Mouse (Mus musculus) telencephalon, adult 2 months (tissue): ENCODE results near the gene Tmem81.

Experiments
- DNase-seq: peaks from one replicate; pipeline ENCODE4 v3.0.0-alpha.2; 2011; ENCODE audit warnings: low read depth, low spot score

Gene Tmem81

DNA sequence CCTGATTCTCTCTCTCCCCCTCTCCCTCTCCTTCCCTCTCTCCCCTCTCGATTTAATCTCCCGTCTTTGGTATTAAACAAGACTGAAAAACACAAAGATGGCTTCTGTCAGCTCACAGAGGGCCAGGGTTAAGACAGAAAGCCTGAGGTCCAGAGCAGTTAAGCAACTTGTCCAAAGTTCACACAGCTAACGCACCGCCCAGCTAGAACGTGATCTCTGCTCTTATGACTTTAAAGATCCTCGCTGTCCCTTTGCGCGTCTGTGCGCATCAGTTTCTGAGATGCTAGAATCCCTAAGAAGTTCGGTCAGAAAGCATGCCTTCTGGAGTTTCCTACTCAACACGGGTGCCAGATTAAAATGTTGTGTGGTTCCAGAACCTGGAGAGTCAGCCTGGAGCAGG is 13.7 kb downstream of the Tmem81 start:
- DNase-seq = no peak

DNA sequence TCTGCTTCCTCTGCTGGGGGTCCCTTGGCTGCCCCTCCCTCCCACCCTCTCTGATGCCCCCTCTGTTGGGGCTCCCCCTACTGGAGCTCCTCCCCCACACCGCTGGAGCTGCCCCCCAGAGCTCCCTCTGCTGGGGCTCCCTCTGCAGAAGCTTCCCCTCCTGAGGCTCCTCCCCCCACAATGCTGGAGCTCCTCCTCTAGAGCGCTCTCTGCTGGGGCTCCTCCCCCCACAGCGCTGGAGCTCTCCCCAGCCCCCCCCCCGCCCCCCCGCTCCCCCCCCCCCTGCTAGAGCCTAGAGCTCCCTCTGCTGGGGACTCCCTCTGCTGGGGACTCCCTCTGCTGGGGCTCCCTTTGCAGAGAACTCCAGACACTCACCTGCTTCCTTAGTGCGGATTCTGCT is 14.7 kb downstream of the Tmem81 start:
- DNase-seq = no peak

DNA sequence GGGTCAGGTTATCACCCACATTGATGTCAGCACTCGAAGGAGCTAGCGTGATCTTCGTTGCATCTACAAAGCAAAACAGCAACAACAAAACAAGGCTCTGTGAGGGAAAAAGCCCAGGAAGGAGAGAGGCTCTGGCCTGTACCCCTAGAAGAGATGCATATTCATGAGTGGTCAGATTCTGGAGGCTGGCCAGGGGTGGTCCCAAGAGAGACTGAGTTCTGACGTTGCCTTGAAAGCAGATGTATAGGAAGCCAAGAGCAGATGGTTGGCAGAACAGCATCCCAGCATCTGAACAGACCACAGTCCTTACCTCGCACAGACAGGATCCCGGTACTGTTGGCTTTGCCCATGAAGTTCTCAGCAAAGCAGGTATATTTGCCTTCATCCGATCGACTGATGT is 17.0 kb downstream of the Tmem81 start:
- DNase-seq = no peak

DNA sequence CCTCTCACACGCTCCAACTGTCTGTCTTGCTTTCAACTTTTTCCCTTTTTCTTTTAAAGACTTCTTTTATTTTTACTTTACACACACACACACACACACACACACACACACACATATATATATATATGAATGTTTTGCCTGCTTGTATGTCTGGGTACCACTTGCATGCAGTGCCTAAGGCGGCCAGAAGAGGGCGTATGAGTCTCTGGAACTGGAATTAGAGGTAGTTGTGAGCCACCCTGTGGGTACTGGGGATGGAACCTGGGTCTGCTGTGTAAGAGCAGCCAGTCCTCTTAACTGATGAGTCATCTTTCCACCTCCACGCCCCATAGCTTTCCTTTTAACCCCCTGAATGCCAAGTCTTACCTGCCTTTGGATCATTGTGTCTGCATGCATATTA is 17.9 kb downstream of the Tmem81 start:
- no peak for DNase-seq

DNA sequence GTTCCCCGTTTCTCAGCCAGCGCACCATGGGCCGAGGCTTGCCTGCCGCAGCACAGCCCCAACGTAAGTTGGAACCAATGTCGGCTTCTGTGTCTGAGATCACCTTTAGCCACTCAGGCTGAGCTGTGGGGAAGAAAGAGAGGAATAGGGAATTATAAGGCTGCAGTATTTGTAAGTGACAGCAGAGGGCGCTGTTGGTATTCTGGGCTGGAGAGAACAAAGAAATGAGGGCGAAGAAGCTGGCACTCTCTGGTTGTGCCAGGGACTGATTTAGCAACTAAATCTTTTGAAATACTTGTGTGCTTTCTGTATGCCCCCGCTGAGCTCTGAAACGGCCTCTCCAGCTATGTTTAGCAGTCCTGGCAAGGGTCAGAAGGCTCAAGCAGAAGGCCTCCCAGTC is 19.8 kb downstream of the Tmem81 start:
- peak; percentile 80 for DNase-seq

DNA sequence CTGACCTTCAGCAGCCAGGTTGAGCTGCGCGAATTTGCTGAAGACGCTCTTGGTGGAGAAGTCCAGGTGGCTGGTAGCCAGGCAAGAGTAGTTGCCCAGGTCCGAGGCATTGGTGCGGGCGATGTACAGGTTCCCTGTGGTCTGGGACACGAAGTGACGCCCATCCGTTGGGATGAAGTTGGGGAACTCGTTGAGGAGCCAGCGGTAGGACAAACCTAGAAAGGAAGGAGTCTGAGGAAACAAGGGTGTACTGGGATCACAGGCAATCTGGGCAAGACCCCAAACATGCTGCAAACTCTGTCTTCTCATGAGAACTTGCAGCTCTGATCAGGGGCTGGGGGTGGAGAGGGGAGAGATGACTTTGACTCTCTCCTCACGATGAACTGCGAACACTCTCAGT is 22.0 kb downstream of the Tmem81 start:
- no peak for DNase-seq

DNA sequence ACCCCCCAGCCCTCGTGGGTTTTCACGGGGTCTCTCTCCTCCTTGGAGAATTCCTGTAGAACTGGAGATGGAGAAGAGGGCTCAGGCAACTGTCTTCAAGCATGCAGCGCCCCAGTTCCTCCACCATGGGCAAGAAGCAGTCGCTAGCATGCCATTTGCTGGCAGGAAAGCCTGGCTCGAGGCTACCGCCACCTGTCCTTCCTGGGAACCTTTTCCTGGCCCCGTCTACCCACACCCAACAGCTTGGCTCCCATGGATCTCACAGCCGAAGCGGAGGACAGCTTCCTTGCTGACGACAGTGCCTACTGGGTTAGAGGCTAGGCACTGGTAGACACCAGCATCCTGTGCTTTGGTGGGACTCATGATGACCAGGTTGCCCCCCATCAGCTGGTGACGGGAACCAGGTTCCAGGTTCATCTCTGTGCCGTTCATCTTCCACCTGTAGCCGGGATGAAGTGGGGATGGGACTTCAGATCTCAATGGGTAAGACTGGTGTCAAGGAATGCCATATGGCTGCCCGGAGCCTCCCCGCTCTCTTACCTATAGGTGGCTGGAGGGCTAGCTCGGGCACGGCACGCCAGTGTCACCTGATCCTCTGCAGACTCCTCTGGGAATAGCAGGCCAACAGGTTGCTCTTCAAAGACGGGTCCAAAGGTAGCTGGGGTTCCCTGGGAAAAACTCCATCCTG is 22.8 kb downstream of the Tmem81 start:
- DNase-seq = no peak

DNA sequence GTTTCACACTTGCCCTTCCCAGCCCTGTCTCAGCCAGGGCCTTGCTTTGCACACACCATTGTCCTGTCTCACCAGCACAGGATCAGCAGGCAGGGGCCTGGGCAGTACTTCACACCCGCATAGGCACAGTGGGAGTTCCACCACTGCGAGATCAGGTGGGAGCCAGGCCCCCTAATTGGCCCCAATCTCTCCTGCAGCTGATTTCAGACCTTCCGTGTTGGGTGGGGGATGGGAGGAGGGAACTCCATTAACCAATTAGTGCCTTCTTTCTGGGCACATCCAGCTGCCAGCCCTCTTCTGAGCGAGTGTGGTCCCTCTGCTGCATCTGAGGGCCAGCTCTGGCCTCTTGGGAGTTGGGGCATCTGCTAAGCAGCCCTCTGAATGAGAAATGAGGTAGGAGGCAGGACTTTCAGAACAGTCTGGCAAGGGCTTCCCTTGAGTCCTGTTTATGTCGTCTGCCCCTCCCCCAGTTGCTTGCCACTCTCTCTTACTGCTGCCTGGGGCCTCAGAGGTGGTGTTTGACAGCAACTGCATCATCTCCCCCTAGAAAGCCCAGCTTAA is 24.7 kb downstream of the Tmem81 start:
- DNase-seq = no peak

DNA sequence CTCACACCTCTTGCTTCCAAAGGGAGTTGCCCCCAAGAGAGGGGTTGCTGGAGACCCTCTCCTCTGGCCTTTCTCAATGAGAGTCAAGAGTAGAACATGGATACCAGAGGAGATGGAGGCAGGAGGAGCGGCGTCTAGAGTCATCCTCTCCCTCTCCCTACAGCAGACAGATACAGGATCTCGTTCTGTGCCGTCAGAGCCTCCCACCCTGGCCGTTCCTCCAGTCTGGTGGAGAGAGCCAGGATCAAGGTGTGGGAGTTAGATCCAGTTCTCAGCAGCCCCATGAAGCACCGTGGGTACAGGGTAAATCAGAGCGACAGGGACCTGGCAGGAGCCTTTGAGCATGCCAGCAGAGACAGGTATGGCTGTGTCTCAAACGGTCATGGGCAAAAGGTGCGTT is 26.5 kb downstream of the Tmem81 start:
- no peak for DNase-seq

DNA sequence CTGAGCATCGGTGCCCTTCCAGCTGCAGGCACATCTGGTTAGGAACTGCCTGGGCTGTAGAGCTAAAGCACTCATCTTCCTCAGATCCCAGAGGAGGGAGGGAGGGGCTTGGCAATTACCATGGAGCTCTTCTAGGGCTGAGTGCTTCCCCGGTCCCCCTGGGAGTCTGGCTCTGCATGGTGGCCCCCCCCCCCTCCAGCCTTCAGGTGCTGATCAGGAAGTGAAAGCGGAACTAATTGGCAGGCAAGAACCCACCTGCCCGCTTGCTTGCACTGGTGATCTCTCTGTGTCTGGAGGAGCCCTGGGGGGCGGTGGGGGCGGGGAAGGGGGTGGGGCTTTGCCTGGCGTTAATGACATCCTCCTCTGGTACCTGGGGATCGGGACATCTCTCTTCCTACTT is 27.8 kb downstream of the Tmem81 start:
- no peak for DNase-seq

DNA sequence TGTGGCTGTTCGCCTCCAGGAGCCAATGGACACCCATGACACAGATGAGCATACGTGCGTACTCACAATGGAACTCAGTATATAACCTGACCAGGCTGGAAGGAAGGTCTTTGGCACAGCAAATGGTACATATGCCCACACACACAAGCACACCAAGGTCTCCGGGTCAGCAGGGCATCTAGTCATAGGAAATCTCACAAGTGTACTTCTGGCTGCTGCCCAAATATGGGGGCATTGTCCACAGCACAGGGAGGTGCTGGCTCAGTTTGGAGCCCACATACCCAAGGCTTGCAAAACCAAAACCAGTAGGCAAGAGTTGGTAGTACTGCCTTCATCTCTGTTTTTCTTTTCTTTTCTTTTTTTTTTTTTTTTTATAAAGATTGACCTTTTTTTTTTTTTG is 29.5 kb downstream of the Tmem81 start:
- DNase-seq = no peak

DNA sequence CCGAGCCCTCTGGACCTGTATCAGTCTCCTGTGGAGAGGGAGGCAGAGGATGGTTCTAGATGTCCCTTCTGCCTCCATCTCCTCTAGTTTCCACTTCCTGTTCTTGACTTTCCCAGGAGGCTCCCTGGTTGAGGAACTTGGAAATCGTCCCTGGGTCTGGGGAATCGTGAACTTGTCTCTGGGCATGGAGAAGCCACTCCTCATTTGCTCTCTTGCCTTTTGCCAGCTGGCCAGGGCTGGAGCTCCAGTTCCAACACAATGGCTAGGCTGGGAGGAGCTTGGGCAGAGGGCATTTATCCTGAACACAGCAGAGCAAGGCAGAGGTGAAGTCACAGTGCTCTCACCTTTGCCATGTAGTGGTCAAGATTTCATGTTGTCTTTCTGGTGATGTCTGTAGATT is 30.4 kb downstream of the Tmem81 start:
- no peak for DNase-seq

DNA sequence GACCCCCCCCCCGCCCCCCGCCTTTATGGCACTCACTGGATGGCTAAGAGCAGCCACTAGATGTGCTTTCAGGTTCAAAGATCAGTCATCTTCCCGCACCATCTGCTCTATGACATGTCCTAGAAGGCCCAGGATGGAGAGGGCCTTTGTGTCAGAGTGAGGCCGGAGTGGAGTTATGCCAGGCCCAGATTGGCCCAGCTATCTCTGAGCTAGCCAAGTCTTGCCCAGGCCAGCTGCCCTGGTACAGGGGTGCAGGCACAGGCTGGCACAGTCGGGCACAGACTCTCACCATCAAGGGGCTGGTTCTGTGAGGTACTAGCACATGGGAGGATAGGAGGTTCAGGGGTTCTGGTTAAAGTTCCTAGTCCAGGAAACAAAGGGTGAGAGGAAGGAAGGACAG is 31.7 kb downstream of the Tmem81 start:
- peak; percentile 66 for DNase-seq

DNA sequence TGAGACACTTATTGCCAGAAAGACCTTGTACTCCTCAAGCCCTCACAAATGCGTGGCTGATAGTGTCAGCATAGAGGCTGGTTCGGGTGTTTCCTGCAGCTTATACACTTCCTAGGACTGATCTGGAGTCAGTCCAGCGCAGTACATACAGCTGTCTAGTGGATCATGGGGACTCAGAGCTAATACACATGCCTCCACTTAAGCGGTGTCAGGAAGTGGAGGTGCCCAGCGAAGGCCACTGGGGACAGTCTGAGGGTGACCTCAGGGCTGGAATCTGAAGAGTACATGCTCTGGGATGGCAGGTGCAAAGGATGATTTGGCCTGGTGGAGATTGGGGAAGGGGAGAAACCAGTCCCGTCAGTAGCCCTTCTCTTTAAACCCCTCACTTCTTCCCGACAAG is 34.7 kb downstream of the Tmem81 start:
- no peak for DNase-seq

DNA sequence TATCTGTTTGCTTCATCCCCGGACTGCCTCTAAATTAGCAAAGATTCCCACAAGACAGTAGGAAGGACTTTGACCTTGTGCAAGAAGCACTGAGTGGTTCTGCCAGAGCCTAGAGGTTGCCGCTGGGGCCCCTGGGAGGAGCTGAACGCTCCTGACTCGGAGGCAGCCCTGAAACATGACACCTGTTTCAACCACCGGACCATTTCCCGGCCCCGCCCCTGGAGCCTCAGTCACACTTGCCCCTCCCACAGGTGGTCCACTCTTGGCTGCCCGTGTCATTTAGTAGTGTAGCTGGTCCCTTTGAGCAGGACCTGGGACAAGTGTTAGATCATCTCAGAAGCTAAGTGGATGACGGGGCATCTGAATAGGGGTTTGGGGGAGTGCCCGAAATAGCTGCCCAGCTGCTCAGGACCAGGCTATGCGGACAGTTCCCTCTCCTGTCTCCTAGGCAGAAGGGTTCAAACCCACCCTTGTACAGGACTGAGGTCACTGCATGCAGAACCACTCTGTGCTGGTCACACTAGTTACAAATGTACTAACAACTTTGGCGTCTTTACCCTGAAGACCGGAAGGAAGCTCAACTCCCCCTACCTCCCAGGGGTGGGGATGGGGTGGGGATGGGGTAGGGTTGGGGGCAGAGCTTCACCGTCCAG is 35.3 kb downstream of the Tmem81 start:
- DNase-seq = no peak

DNA sequence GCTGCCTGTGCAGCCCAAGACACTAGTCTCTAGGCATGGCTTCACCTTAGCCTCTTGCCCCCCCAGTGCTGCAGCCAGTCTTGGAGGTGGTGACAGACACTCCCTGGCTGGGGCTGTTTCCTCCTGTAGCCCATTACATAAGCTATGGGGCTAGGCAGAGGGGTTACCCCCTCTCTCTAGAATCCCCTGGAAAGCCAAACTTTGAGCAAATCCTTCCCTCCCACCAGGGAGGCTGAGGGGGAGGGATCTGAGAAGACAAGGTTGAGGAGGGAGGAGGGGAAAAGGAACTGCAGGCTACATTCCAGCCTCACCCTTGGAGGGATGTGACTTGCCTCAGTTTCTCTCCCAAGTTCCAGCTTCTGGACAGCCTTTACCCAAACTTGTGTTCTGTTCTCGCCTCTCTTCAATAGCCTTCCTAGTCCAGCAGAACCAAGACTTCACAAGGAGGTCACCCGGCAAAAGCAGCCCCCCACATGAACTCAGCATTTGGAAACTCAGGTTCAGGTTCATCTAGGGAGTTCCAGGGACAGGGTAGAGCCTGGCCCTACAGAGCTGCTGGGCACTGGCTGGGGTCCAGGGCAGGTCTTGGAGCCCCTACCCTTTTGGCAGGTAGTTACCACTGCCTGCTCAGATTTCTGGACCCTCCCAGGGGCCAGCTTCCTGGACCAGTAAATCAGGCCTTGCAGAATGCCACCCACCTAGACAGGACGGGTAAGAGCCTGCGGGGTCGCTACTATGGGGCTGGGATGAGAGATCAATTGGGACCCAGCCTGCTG is 36.0 kb downstream of the Tmem81 start:
- DNase-seq = no peak

DNA sequence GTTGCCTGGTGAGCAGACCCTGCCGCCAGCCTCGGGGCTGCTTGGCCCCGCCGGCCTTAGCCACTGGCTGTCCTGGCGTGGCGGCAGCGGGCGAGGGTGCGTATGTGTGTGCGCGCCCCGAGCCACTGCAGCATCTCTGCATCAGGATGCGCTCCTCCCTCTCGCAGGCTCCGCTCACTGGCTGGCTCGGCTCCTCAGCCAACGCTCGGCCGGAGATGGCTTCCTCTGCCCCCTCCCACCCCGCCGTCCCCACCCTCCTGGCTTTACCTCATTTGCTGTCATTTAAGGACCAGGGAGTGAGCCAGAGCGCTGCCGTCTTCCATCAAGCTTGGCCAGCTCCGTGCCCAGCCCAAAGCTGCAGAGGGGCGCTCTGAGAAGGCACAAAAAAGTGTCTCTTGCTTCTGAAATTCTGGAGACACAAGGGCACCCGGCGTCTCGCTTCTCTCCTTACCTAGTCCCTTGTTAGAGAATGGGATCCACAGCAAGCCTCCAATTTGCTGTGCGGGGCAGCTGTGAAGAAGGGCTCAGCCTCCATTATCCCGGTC is 36.8 kb downstream of the Tmem81 start, which contains the start of gene Cntn2:
TSS of gene Cntn2 (minus strand) at position 495 of the 545 bp plus-strand sequence.
- DNase-seq = peak; percentile 85

DNA sequence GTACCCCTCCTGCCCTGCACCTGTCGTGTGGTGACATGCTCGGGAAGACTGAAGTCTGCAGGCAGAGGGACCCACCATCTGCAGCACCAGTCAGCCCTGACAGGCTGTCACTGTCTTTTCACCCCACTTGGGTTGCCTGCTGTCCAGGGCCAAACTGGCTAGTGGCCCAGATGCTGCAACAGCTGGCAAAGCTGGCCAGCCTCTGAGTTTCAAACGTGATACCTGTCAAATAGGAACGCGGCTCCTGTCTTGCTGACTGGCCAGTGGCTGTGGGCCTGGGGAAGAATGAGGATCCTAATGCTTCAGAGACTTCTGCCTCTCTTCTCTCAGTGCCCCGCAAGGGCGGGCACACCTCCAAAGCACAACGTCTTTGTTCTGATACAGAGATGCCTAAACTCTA is 37.8 kb downstream of the Tmem81 start:
- DNase-seq = no peak

DNA sequence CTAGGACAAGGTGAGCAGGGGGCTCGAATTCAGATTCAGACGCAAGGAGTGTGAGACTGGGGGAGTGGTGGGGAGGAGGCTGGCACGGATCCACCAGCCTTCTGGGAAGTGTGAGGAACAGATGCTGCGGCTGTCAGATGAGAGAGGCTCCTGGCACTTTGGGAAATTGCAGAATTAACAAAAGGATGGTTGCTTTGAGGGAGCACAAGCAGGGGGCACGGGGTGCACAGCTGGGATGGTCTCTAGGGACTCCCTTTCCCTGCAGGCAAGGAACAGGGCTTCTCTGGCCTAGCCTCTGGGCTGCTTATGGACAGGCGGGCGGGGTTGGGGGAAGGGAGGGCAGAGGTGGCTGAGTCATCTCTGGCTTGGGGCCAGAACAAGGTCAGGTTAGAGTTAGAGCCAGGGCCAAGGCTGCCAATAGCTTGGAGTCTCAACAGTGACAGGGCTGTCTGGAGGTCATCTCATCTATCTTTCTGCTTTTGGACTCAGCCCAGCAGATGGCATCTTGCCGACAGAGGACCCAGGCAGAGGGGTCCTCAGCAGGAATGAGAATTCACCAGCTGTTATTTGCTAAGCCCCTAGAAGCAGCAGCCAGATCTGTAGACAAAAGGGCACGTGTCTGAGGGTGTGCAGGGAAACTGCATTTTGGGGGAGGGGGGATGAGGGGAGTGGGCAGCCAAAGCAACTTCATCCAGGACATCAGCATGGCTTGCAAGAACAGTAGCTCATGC is 52.0 kb downstream of the Tmem81 start:
- no peak for DNase-seq
